Mouse (Mus musculus) midbrain, embryonic 12.5 days (tissue): Measurements from ENCODE around the gene C530008M17Rik. TPM values are rescaled to one million over a fixed set of nuclear protein-coding genes. Genes with fewer than 3 reads are reported as not detected.
"Not testable (repeated sequence)": the region's sequence is repeated elsewhere in the genome, so short reads cannot be mapped to it uniquely, and the experiment has no call there.

Experiments used
- ATAC-seq: fragments of 200-750 bp; cut with Nextera tagmentation; 2 replicates; pipeline ENCODE4 v1.8.0; 2017; ENCODE audit warnings: low read depth, moderate TSS enrichment, moderate library complexity; ENCODE audit not compliant: low FRiP score
- H3K27ac ChIP-seq: fragments of 300-500 bp; sonication (generic); replicated peaks from 2 replicates; pipeline ENCODE4 v1.5.1; 2016; ENCODE audit warnings: mild to moderate bottlenecking
- H3K27me3 ChIP-seq: fragments of 300-500 bp; sonication (generic); 2 replicates; pipeline ENCODE4 v1.6.1; 2016; ENCODE audit warnings: mild to moderate bottlenecking
- H3K36me3 ChIP-seq: fragments of 300-500 bp; sonication (generic); 2 replicates; pipeline ENCODE4 v1.6.1; 2016
- H3K4me1 ChIP-seq: fragments of 300-500 bp; sonication (generic); 2 replicates; pipeline ENCODE4 v1.6.1; 2016
- H3K4me2 ChIP-seq: fragments of 300-500 bp; sonication (generic); replicated peaks from 2 replicates; pipeline ENCODE4 v1.6.1; 2016; ENCODE audit warnings: mild to moderate bottlenecking, moderate library complexity
- H3K4me3 ChIP-seq: fragments of 300-500 bp; sonication (generic); 2 replicates; pipeline ENCODE4 v1.5.1; 2016; ENCODE audit warnings: mild to moderate bottlenecking
- H3K9ac ChIP-seq: fragments of 300-500 bp; sonication (generic); replicated peaks from 2 replicates; pipeline ENCODE4 v1.6.1; 2016; ENCODE audit warnings: mild to moderate bottlenecking, moderate library complexity
- H3K9me3 ChIP-seq: fragments of 300-500 bp; sonication (generic); 2 replicates; pipeline ENCODE4 v1.6.1; 2016; ENCODE audit warnings: mild to moderate bottlenecking
- WGBS: fragments of 180-500 bp; shearing (Covaris S2); methylation state at CpG from one replicate; pipeline ENCODE4 v1.1.7; 2016; 5-methylcytosine and 5-hydroxymethylcytosine counted together
- polyA plus RNA-seq: library from polyadenylated mRNA; unstranded; fragments of >200 nt; fragmentation: Nextera tagmentation; extraction: Ambion mirVana; gene quantifications from 2 replicates; pipeline ENCODE4 v1.2.1, GENCODE M21; 2016

The C530008M17Rik gene
- polyA plus RNA-seq, 1 experiment from 2014 or later = 74.1 TPM

DNA sequence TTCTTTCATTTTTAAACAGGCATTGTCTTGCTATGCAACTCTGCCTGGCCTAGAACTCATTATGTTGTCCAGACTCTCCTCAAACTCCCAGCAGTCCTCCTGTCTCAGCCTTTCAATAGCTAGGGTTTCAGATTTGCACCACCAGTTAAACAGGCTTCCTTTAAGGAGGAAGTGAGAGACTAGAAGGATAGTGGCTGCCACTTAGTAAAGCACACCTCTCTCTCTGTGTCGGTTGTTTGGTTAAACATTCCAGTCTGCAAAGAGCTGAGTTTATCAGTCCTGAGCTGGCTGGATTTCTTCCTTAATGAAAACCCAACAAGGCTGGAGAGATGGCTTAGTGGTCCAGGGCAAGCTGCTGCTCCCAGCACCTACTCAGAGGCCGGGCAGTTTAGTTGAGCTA, 236.3 kb downstream of the C530008M17Rik start:
- no peak for ATAC-seq
- H3K4me3 ChIP-seq = no peak overlapping the region
- peaks cover 39% of the 10 kb centered on the region for H3K36me3 ChIP-seq
- no peaks in the 10 kb centered on the region for H3K27me3 ChIP-seq
- H3K9ac ChIP-seq = no peak overlapping the region
- H3K27ac ChIP-seq = no peak overlapping the region
- no peaks in the 10 kb centered on the region for H3K9me3 ChIP-seq
- H3K4me1 ChIP-seq = no peaks in the 10 kb centered on the region
- WGBS = 89% methylated on average over 2 of the region's 2 CpGs
- no peak overlapping the region for H3K4me2 ChIP-seq

DNA sequence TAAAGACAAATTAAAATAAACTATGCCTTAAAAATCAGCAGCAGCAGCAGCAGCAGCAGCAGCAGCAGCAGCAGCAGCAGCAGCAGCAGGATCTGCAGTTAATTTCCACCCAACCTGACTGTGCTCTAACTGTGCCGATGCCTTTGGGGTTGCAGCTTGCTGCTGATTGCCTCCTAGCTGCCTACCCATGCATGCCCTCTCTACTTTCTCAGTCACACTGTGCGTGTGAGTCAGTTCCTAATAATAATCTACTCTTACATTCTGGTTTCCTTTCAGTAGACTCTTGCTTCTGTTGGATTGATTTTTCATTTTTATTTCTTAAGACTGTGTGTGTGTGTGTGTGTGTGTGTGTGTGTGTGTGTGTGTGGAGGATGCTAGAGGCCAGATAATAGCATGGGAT, 236.8 kb downstream of the C530008M17Rik start:
- H3K4me3 ChIP-seq = no peak overlapping the region
- H3K9ac ChIP-seq = no peak overlapping the region
- peaks cover 36% of the 10 kb centered on the region for H3K36me3 ChIP-seq
- H3K4me1 ChIP-seq = no peaks in the 10 kb centered on the region
- no peak overlapping the region for H3K4me2 ChIP-seq
- no peak overlapping the region for H3K27ac ChIP-seq
- ATAC-seq = no peak
- H3K27me3 ChIP-seq = no peaks in the 10 kb centered on the region
- 90% methylated on average over 2 of the region's 2 CpGs for WGBS
- no peaks in the 10 kb centered on the region for H3K9me3 ChIP-seq

DNA sequence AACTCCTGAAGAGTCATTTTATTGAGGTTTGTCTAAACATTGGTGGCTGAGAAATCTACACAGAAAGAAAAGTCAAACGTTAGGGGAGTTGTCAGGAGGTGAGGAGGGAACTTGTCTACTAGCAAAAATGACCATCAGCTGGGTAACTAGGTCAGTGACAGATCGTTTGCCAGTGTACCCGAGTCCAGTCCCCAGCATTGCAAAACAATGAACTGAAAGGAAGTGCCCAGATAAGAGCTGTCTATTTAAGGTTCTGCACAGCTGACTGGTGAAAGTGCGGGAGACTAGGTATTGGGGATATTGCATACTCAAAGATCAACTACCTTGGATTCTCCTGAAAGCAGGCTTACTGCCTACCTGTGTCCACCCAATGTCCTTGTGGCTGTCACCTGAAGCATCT, 245.8 kb downstream of the C530008M17Rik start:
- Histone ChIP-seq H3K4me3 (no peak overlapping the region), H3K9ac (no peak overlapping the region), H3K9me3 (no peaks in the 10 kb centered on the region), H3K4me1 (peaks cover 5% of the 10 kb centered on the region; the same call in 1 of the 2 replicates), H3K4me2 (no peak overlapping the region), H3K36me3 (no peaks in the 10 kb centered on the region), H3K27ac (no peak overlapping the region), H3K27me3 (no peaks in the 10 kb centered on the region)
- WGBS = 84% methylated on average over 4 of the region's 4 CpGs
- no peak for ATAC-seq

DNA sequence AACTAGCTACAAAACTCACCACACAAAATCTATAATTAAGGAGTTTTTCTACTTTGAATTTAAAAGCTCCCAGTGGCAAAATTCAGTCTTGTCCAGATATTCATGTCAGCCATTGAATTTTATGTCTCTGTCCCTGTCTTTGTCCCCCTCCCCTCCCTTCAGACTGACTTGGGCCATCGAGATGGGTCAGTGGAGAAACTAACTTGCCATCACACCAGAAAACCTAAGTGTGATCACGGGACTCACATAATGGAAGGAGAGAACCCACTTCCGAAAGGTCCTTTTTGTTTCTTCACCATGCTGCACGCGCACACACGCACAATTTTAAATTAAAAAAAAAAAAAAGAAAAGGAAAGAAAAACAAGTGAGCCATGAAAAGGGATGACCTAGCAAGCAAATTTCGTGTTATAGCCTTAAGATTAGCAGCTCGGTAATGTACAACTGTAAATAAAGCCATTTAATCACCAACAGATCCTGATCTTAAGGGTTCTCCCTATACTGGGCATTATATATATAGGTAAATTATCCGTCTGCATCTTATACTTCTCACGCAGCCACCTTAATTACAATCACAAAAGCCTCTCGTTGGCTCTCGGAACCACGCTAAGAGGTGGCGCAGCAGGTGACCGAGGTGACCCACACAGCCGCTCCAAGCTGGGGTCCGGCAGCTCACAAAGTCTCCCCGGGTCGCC, 248.5 kb downstream of the C530008M17Rik start:
- 1% methylated on average over 19 of the region's 19 CpGs for WGBS
- Histone ChIP-seq H3K27me3 (no peaks in the 10 kb centered on the region), H3K9ac (peak overlapping the region; percentile 74), H3K4me2 (peak overlapping the region; percentile 71), H3K27ac (peak overlapping the region; percentile 81), H3K36me3 (no peaks in the 10 kb centered on the region), H3K9me3 (no peaks in the 10 kb centered on the region), H3K4me3 (peak overlapping the region; percentile 67), H3K4me1 (peaks cover 5% of the 10 kb centered on the region; the same call in 1 of the 2 replicates)
- no peak for ATAC-seq

DNA sequence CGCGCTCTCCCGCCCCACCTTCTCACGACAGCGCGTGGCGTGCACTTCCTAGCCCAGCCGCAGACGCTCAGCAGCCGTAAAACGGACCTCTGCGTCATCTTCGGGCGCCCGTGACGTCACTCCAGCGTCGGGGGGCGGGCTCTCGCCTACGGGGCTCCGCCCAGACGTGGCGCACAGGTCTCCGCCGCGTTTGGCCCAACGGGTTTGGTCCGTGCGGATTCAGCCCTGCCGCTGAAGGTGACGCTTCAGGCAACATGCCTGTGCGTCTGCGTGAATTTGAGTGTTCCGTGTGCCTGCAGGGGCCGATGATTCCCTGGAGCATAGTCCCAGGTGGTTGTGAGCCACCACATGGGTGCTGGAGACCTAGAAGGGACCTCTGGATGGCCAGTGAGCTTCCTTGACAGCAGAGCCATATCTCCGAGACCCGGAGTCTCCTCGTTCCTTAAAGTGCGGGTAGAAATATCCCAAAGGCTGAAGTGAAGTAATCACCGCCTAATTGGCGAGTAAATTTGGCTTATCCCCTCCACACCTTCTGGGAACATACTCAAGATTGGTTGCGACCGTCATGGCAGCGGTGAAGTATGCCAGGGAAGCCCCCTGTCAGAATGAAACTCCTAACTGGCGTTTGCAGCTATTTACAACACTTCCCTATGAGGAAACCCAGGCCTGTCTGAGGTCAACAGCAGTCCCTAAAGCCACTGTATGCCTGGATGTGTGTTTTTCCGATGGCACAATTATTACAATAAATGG, 249.3 kb downstream of the C530008M17Rik start, which contains the start of gene Aasdh:
Aasdh (minus strand) TSS at position 110 of the 750 bp plus-strand sequence.
- Histone ChIP-seq H3K4me2 (peak within 1 kb of the TSS; percentile 71), H3K36me3 (no peaks in the 10 kb centered on the region), H3K27ac (peak within 1 kb of the TSS; percentile 81), H3K27me3 (no peaks in the 10 kb centered on the region), H3K9ac (peak within 1 kb of the TSS; percentile 74), H3K4me1 (peaks cover 5% of the 10 kb centered on the region; the same call in 1 of the 2 replicates), H3K9me3 (no peaks in the 10 kb centered on the region), H3K4me3 (peak within 1 kb of the TSS; percentile 67)
- under 1% methylated on average over 46 of the region's 47 CpGs for WGBS
- ATAC-seq = peak; percentile 97

DNA sequence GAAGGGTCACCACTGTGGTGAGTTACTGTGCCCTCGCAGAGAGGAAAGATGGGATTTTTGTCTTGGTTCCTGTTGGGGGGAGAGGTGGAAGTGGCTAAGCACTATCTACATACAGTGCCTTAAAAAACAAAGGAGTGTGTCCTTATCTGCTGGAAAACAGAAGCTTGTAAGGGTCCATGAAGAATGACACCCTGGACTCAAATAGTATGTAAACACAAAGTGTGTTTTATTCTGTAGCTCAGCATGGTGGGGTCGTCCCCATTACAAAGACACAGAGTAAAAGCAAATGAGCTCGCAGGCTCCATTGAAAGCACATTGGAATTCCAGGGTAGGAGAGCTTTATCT, 249.8 kb downstream of the C530008M17Rik start:
- no peak for ATAC-seq
- Histone ChIP-seq H3K4me1 (peaks cover 5% of the 10 kb centered on the region; the same call in 1 of the 2 replicates), H3K27me3 (no peaks in the 10 kb centered on the region), H3K27ac (0 out of 2 replicates have a peak overlapping the region, but pooled peaks have one; percentile 81), H3K36me3 (no peaks in the 10 kb centered on the region), H3K4me2 (peak overlapping the region; percentile 71), H3K9me3 (no peaks in the 10 kb centered on the region), H3K4me3 (peak overlapping the region; percentile 67), H3K9ac (peak overlapping the region; percentile 74)
- 35% methylated on average over 3 of the region's 3 CpGs for WGBS

DNA sequence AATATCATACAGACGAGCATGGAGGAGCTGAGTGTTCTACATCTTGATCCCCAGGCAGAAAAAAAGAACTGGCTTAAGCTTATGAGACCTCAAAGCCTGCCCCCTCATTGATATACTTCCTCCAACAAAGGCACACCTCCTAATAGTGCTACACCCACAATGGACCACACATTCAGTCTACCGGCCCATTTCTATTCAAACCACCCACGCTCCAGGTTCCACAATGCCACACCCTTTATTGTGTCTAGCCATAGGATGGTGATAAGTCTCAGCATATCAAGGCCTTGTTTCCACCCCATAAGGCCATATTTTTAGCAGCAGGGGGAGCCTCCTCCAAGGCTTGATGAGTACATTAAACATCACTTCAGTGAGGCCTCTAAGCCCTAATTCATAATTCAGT, 254.5 kb downstream of the C530008M17Rik start:
- Histone ChIP-seq H3K4me3 (no peak overlapping the region), H3K9me3 (no peaks in the 10 kb centered on the region), H3K4me2 (no peak overlapping the region), H3K4me1 (peaks cover 2% of the 10 kb centered on the region; the same call in 1 of the 2 replicates), H3K27me3 (no peaks in the 10 kb centered on the region), H3K36me3 (peaks cover 10% of the 10 kb centered on the region), H3K27ac (no peak overlapping the region), H3K9ac (no peak overlapping the region)
- ATAC-seq = no peak
- 85% methylated on average over 3 of the region's 3 CpGs for WGBS

DNA sequence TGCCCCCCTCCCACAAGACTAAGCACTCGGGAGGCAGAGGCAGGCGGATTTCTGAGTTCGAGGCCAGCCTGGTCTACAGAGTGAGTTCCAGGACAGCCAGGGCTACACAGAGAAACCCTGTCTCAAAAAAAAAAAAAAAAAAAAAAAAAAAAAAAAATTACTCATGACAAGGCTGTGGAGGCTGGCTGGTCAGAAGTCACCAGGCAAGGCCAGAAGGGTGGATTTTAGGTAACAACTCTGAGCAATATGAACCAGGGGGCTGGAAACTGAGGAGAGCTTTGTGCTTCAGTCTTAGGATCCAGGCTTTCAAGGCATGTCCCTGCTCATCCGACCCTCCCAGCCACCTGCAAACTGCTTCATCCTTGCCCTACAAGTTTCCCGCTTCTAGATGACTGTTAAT, 256.2 kb downstream of the C530008M17Rik start:
- H3K4me1 ChIP-seq, H3K4me2 ChIP-seq, H3K9me3 ChIP-seq, H3K27ac ChIP-seq, H3K27me3 ChIP-seq, H3K4me3 ChIP-seq, ATAC-seq, H3K9ac ChIP-seq: not testable (repeated sequence)
- peaks cover 19% of the 10 kb centered on the region for H3K36me3 ChIP-seq
- WGBS = 89% methylated on average over 5 of the region's 5 CpGs

DNA sequence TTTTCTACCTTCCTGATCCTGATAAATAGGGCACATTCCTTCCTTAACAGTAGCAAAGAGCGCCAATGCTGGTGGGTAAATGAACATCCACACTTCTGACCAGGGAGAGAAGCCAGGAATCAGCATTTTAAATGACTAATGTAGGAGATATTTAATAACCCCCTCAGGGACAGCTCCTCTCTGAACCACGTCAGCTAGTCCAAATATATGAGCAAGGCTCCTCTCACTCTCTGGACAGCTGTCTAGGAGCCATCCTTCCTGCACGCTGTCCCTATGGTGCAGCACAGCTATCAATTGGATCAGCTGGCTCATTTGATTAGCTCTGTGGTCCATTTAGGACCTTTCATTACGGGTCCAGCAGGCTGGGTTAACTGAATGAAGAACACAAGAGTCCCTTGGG, 266.5 kb downstream of the C530008M17Rik start:
- H3K36me3 ChIP-seq = peaks cover 69% of the 10 kb centered on the region
- WGBS = 87% methylated on average over 4 of the region's 4 CpGs

More for the DNA sequence above, 266.5 kb downstream of the C530008M17Rik start:
- Histone ChIP-seq H3K4me3 (no peak overlapping the region), H3K9me3 (peaks cover 19% of the 10 kb centered on the region; the same call in 1 of the 2 replicates), H3K27me3 (no peaks in the 10 kb centered on the region), H3K27ac (no peak overlapping the region), H3K4me1 (no peaks in the 10 kb centered on the region), H3K9ac (peak overlapping the region; percentile 21; the same call in 1 of the 2 replicates), H3K4me2 (no peak overlapping the region)
- ATAC-seq = no peak

Other genes with a start within 250 kb of the C530008M17Rik start
- not detected in 2 replicates for gene Gm7271, start 172.5 kb upstream of the C530008M17Rik start, polyA plus RNA-seq
- gene Exoc1, start 127.2 kb upstream of the C530008M17Rik start, polyA plus RNA-seq = 57.4 and 57.6 TPM in 2 replicates
- 8.0 and 8.7 TPM in 2 replicates for gene Cep135, start 67.8 kb upstream of the C530008M17Rik start, polyA plus RNA-seq
- 19.9 TPM in 2 replicates for gene Aasdh, start 249.0 kb downstream of the C530008M17Rik start, polyA plus RNA-seq